Mouse (Mus musculus) adrenal gland, postnatal 36 days (tissue): ENCODE data around the gene Mreg. TPM values are rescaled to one million over a fixed set of nuclear protein-coding genes. Genes with fewer than 3 reads are reported as not detected.

Experiments used
- DNase-seq, 2 experiments: peaks; one replicate each; pipeline ENCODE4 v3.0.0; 2021; ENCODE audit warnings: mixed read lengths in 1 of 2
- total RNA-seq, 2 experiments: library from RNA; stranded (reverse); gene quantifications; 2 replicates each; pipeline ENCODE4 v1.2.3; 2021

Gene Mreg
- total RNA-seq, 2 experiments from 2014 or later, result 1.2 to 1.8 TPM

- peak; percentile 88 to 91 for DNase-seq
These were observed 88.4 kb downstream of the Mreg start for GRCm38 (mm10) chr1:72123434-72124297.

DNA sequence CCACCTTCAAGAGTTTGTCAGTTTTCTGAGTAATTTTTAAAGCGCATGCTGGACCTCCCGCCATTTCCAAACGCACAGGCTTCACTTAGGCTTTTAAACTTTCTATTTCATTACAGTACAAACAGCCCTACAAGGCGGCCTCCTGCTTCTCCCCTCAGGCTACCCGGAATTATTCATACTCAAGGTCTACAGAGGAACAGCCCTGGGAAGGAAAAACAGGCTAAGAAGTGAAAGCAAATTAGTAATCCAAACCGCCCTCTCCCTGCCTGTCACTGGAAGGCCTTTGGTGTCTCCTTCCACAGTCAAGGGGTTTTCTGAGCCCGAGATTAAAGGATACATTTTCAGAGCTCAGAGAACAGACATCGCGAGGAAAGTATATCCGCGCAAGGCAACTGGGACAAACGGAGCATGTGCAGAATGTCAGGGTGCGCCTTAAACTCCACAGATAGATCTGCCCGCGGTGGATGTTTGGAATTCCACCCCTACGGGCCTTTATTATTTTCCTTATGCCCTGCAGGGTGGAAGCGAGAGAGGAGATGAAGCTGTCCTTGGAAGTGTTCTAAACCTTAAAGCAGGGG, 90.4 kb downstream of the Mreg start:
- DNase-seq, result no peak

DNA sequence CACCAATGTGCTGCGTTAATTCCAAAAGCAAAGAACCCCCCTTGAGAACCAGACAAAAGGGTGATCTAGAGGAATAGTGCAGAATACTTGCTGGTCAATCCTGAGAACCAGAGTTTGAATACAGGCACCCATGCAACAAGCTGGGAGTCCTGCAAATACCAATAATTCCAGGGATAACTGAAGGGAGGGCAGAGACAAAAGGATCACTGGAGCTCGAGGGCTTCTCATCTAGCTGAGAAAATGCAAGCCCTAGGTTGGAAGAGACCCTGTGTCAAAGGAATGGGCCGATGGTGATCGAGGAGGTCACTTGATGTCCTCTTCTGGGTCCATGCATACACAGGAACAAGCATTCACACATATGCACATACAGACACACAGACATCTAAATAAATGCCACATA, 92.1 kb downstream of the Mreg start:
- DNase-seq, result no peak

DNA sequence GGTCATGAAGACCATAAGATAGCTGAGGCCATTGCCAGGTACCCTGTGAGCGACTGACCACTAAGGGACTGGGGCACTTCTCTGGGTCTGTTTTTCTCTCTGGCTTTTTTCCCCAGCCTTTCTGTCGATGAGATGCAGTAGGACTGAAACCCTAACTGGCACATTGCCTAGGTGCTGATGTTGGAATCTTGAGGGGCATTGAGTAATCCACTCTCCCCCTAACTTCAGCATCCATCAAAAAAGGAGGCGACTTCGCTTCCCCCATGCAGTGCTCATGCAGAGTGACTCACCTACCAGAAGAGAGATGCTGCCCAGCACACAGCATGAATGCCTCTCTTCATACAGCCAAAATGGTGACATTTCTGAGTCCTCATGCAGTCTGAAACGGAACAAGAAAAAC, 97.9 kb downstream of the Mreg start:
- no peak for DNase-seq

Other genes starting within 250 kb of the Mreg start
- 10 to 100 TPM; 21.8 to 28.2 TPM for gene Pecr, start 72.0 kb upstream of the Mreg start, total RNA-seq
- under 1 TPM; 0.16 to 0.53 TPM for gene Tmem169, start 72.1 kb upstream of the Mreg start, total RNA-seq
- gene Xrcc5, start 95.1 kb upstream of the Mreg start, total RNA-seq, result 10 to 100 TPM; 11.0 to 13.0 TPM